Mouse (Mus musculus) activated CD4-positive, CD25-positive, alpha-beta regulatory T cell, adult 9 weeks (primary cell): ENCODE data around the gene Mcpt2. TPM values are rescaled to one million over a fixed set of nuclear protein-coding genes. Genes with fewer than 3 reads are reported as not detected.

Source experiments
- polyA plus RNA-seq: library from polyadenylated mRNA; unstranded; fragments of 100-300 nt; shearing (Covaris generic); gene quantifications from one replicate; pipeline ENCODE4 v1.2.1, GENCODE M21; 2017

Gene Mcpt2
- not detected for polyA plus RNA-seq

DNA sequence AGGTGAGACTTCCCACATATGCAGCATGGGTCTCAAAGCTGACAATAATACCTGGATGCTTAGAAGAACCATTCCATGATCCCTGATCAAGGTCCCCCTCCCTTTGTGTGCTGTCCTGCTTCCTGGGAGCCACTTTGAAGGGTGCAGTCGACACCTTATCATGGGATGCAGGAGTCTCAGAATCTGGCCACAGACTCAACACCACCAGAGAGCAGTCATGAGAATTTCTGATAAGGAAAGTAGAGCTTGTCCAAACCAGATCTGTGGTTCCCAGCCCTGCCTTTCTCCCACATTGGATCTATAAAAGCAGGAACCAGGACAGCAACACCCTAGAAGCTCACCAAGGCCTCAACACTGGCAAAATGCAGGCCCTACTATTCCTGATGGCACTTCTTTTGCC lies at the start of gene Mcpt2:
Gene Mcpt2, plus strand, starts transcription at position 250 of the 400 bp plus-strand sequence.

GRCm38 (mm10) chr14:56017671-56018070 lies 24.2 kb upstream of the Mcpt2 start, which contains the start of gene Mcpt1:
Gene Mcpt1, plus strand, starts transcription at chr14:56017971.

DNA sequence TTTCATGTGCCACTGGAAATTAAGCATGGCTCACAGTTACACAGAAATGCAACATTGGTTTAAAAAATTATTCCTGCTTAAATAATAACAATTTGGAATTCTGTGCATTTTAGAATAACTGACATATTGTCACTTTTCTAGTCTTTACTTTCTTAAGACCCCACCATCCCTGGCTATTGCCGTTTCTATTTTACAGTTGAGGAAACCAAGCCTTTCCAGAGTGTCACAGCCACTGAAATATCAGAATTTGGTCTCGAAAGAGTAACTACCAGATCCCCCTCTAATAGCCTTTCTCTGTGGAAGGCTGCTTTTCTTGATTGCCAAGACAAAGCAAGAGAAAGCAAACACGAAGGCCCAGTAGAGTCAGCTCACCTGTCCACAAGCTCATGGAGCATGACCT lies 11.4 kb upstream of the Mcpt2 start, which contains the start of gene Mcpt9:
Gene Mcpt9, minus strand, starts transcription at position 101 of the 400 bp plus-strand sequence.

GRCm38 (mm10) chr14:56062213-56062612 lies 20.4 kb downstream of the Mcpt2 start, which contains the start of gene Mcpt4:
Gene Mcpt4, minus strand, starts transcription at chr14:56062313.

DNA sequence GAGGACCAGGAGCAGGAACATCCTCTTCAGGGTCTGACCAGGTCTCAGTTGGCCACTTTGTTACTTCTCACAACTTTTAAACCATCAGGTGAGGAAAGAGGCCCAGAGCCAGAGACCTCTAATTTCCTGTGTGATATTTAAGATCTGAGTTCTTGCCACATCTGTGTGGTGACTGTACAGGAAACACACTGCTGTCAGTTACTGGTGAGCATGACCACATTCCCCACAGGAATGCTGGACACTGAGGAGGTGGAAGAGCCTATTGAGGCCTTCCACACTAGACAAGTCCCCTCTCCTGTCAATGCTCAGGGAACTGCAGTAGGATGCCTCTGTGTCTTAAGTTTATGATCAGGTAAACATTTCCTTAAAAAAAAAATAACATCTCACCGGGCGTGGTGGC lies 43.3 kb downstream of the Mcpt2 start, which contains the start of gene Mcpt8:
Gene Mcpt8, minus strand, starts transcription at position 107 of the 400 bp plus-strand sequence.

Other genes with a start within 250 kb of the Mcpt2 start
- not detected for gene Nfatc4, start 218.9 kb upstream of the Mcpt2 start, polyA plus RNA-seq
- gene Nynrin, start 188.0 kb upstream of the Mcpt2 start, polyA plus RNA-seq, result 1.5 TPM
- not detected for gene Cbln3, start 157.6 kb upstream of the Mcpt2 start, polyA plus RNA-seq
- gene Khnyn, start 157.1 kb upstream of the Mcpt2 start, polyA plus RNA-seq, result 115 TPM
- gene Sdr39u1, start 141.7 kb upstream of the Mcpt2 start, polyA plus RNA-seq, result 75.8 TPM
- gene Cma1, start 97.4 kb upstream of the Mcpt2 start, polyA plus RNA-seq, result not detected
- not detected for gene Cma2, start 91.1 kb upstream of the Mcpt2 start, polyA plus RNA-seq
- not detected for gene Mcpt1, start 24.1 kb upstream of the Mcpt2 start, polyA plus RNA-seq
- gene Mcpt9, start 11.5 kb upstream of the Mcpt2 start, polyA plus RNA-seq, result not detected
- gene Mcpt4, start 20.3 kb downstream of the Mcpt2 start, polyA plus RNA-seq, result not detected
- not detected for gene Mcpt8, start 43.2 kb downstream of the Mcpt2 start, polyA plus RNA-seq
- not detected for gene Ctsg, start 60.5 kb downstream of the Mcpt2 start, polyA plus RNA-seq
- gene Gzme, start 78.6 kb downstream of the Mcpt2 start, polyA plus RNA-seq, result not detected
- not detected for gene Gzmd, start 90.6 kb downstream of the Mcpt2 start, polyA plus RNA-seq
- gene Gzmg, start 117.5 kb downstream of the Mcpt2 start, polyA plus RNA-seq, result not detected
- not detected for gene Gzmn, start 132.6 kb downstream of the Mcpt2 start, polyA plus RNA-seq
- 0.50 TPM for gene Gzmf, start 169.4 kb downstream of the Mcpt2 start, polyA plus RNA-seq
- 5.5 TPM for gene Gzmc, start 192.6 kb downstream of the Mcpt2 start, polyA plus RNA-seq
- 71.3 TPM for gene Gzmb, start 220.2 kb downstream of the Mcpt2 start, polyA plus RNA-seq